Mouse (Mus musculus) induced T-regulatory cell, adult 2 months (primary cell): ENCODE results near the gene Fez2.

Experiments
- DNase-seq: peaks from one replicate; pipeline ENCODE4 v3.0.0-alpha.2; 2012; ENCODE audit warnings: low read depth

The Fez2 gene

GRCm38 (mm10) chr17:78417381-78418281 lies at the start of gene Fez2:
Gene Fez2 (minus strand): TSS chr17:78418152.
- peak; percentile 91 for DNase-seq

GRCm38 (mm10) chr17:78465500-78465899 lies 47.5 kb upstream of the Fez2 start:
- DNase-seq: no peak

DNA sequence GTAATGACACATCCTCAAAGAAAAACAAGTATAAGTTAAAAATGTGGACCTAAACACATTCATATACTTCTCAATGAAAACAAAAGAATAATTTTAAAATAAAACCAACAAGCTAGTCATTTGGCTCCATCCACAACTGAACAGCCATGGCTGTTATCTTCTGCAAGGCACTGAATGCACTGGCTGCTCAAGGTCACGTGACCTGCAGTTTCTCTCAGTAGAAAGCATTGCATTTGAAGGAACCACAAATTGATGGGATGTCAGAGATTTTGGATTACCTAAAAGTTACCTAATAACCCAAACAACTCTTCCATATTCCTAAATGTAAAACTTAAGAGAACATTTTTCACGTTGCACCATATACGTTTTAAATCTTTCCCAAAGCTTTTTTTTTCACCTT lies 47.1 kb upstream of the Fez2 start:
- no peak for DNase-seq

DNA sequence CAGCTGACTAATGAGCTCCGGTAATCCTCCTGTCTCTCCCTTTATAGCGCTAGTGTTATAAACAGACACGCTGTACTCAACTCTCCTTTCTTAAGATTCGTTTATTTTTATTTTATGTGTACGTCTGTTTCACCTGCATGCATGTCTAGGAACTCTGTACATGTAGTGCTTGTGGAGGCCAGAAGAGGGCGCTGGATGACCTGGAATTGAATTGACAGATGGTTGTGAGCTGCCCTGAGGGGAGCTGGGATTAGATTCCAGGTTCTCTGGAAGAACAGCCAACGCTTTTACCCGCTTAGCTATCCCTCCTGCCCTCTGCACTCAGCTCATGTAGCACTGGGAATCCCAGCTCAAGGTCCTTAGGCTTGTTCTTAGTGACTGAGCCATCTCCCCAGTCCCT lies 42.2 kb upstream of the Fez2 start:
- no peak for DNase-seq

DNA sequence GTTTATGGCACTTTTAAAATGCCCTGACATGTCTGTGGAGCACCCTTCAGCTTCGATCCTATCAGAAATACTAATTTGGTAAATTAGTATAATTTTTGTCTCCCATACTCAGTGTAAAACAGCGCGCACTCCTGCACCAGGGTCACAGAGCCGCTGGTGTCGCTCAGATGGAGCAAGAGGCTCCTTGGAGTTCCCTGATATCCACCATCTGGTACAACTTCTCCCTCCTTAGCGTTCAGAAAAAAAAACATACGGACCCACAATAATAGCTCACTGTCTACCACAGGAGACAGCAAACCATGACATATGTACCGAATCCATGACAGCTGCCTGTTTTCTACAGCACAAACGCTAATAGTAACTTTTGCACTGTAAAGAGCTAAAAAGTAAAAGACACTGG lies 37.6 kb upstream of the Fez2 start:
- DNase-seq: no peak

DNA sequence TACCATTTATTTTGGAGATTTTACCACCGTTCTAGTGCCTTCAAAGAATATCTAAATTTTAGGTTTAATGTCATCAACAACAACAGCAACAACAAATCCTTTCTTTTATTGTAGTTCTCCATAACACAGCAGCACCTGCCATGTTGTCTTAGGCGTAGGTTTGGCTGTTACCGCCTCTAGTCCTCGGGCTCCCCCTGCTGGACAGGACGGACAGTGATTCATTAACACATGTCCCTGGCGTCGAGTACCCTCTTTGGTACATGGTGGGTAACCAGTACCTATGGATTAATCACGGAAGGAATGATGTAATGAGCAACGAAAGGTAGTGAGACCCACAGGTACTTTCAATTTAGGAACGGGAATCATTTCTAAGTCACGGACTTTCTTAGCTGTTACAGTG lies 37.2 kb upstream of the Fez2 start:
- DNase-seq: peak; percentile 85

- no peak for DNase-seq
Measured at GRCm38 (mm10) chr17:78454189-78454977, 36.4 kb upstream of the Fez2 start.

- DNase-seq: no peak
Measured at GRCm38 (mm10) chr17:78453529-78453928, 35.6 kb upstream of the Fez2 start.

DNA sequence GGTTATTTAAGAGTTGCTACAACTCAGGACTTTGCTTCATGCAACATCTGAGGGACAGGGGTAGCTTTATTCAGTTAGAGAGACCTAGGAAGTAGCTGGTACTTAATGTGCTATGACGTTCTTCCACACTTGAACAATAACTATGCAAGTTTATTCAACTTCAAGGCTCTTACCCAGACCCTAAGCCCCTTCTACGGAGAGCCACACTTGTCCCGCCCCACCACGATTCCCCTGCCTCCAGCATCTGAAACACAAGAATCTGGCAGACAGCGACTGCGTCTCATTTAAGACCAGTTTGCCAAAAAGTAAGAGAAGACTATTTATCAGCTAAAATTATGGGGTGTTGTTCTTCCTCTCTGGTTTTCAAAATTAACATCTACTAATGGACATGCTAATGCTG lies 33.9 kb upstream of the Fez2 start:
- no peak for DNase-seq

DNA sequence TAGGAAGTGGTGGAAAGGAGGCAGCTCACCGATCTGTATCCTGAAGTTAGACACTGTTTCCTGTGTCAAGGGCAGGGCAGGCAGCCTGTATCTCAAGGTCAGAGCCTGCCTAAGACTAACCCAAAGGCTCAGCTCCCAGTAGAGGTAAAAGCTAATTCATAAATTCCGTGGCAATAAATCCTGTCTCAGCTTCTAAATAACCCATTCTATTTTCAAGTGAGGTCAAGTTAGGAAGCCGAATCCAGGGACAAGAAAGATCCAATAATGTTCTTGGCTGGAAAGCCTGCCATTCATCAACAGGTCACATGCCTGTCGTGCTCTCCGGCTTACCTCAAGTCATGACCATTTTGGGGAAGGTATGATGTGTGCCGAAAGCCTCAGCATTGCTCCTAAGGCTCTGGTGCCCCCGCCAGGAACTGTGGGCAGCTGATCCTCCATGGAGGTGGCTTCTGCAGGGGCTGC lies 33.4 kb upstream of the Fez2 start:
- no peak for DNase-seq

DNA sequence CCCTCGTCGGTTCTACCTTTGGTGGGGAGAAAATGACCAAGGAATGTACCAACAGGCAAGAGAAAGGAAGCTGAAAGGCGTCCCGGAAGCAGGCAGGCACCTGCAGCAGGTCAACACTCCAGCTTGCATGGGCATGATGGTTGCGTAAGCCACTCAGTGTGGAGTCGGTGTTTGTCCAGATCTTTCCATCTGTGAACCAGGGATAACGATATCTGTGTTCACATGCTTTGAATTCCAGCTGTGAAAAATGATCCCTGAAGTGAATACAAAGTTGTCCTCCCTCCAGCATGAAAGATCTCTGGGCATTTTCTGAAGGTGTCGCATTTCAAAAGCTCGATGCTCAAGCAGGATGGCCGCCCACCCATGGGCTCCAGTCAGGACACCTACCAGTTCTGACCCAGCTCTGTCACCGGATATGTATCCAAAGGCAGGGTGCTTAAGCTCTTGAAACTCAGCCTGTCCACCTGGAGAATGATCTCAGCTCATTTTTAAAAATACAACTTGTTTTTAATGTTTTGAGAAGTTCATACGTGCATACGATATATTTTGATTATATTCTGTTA lies 31.8 kb upstream of the Fez2 start:
- DNase-seq: no peak

- DNase-seq: no peak
Measured at GRCm38 (mm10) chr17:78444826-78445225, 26.9 kb upstream of the Fez2 start.

DNA sequence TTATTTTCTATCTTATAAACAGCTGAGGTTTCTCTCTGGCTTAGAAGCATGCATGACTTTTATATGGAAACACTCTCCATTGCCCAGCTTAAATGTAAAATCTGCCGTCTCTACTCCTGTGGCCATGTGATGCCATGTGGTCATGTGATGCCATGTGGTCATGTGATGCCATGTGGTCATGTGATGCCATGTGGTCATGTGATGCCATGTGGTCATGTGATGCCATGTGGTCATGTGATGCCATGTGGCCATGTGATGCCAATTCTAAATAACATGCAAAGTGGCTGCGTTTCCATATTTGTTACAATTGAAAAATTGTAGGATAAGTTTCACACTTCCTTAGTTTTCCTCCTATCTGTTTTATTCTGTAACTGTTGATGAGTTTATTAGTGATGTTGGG lies 22.8 kb upstream of the Fez2 start:
- DNase-seq: no peak

DNA sequence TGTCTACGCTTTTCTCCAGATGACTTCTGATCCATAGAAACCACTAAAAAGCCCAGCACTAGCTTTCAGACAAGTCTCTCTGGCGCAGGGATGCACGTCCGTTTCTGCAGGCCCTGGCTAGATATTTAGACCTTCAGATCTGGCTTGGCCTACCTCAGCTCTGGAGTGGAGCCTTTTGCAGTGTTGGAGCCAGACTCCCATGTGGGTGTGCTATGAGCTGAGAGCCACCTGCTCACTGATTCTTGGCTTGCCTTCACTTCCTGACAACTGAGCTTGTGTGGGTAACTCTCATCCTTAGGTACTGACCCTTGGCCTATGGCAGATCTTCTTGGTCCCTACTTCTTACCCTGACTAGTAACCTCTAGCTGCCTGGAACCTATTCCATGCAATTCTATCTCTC lies 19.2 kb upstream of the Fez2 start:
- no peak for DNase-seq

DNA sequence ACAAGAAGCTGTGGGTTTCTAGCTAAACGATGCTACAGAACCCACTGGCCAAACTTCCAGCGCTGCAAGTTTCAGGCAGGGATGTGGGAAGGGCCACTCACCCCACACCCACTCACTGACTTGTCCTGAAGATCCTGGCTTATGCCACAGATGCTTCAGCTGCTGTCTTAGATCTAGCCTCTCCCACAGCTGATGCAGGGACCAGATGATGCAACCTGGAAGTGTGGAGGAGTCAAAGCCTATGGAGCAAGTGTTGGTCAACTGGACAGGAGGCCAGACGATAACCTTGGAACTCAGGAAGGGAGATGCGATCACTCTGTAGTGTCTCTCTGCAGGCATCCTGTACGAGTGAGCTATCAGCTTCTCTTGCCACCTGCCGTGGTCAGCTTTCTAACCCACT lies 17.7 kb upstream of the Fez2 start:
- no peak for DNase-seq

GRCm38 (mm10) chr17:78434746-78435145 lies 16.8 kb upstream of the Fez2 start:
- peak; percentile 79 for DNase-seq

DNA sequence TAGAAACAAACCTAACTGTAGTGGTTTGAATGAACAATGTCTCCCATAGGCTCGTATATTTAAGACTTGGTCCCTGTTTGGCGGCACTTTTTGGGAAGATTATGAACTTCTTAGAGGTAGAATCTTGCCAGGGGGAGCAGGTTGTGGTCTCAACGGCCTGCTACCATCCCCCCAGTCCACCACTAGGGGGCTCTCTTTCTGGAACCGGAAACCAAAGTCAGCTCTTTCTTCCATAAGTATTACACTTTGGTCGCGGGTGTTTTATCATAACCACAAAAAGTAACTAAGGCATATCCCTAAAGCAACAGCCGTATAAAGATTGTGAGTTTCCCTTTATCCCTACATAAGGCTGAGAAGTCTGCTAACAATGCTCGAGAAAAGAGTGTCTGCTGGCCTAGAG lies 12.4 kb upstream of the Fez2 start:
- DNase-seq: peak; percentile 65

- DNase-seq: no peak
Measured at GRCm38 (mm10) chr17:78429051-78429450, 11.1 kb upstream of the Fez2 start.

GRCm38 (mm10) chr17:78425026-78425425 lies 7.1 kb upstream of the Fez2 start:
- no peak for DNase-seq

GRCm38 (mm10) chr17:78419216-78419615 lies 1.3 kb upstream of the Fez2 start:
- no peak for DNase-seq

DNA sequence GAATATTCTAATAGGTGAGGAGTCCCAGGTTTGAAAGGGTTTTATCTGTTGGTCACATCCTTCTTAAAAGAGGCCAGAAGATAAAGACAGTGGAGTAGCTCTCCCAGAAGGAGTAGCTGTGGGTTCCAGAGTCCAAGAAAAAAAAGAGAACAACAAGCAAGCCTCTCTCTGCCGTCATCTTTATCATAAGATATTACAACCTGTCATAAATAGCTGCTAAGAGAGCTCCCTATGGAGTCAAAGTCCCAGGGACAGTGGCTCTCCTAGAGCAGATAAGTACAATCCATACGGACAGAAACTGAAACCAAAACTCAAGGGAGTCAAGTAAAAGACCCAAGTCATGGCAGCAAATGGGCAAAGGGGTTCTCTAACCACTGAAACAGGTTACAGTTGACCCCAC lies 2.7 kb downstream of the Fez2 start:
- DNase-seq: peak; percentile 25

- DNase-seq: no peak
Measured at GRCm38 (mm10) chr17:78409900-78410299, 8.1 kb downstream of the Fez2 start.

DNA sequence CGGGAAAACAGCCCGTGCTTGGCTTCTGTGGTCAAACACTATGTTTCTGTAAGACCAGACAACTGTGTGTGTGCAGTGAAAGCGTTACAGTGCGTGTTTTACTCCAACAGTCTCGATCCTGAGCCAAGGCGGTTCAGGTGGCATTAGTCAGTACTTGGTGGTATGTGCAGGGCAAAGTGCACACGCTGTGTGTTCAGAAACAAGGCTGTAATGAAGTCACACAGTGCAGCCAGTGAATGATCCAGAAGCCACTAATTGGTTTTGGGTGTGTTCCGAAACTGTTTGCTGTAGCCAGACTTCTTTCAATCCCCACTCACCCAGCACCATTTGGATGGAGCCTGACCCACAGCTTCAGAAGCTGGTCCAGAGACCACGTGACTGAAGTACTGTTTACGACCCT lies 9.6 kb downstream of the Fez2 start:
- DNase-seq: no peak
